Mouse (Mus musculus) erythroblast, embryonic 14.5 days (primary cell): ENCODE results near the gene Ccdc170.

Experiments
- GATA1 ChIP-seq: IDR thresholded peaks from 2 replicates; pipeline ENCODE4 v1.6.1; 2012; ENCODE audit warnings: low read length, inconsistent platforms, mixed read lengths
- TAL1 ChIP-seq: IDR thresholded peaks from 3 replicates; pipeline ENCODE4 v1.6.1; 2012; ENCODE audit warnings: low read length, inconsistent platforms, mixed read lengths

- TF ChIP-seq TAL1 (no peak), GATA1 (no peak)
Observed at GRCm38 (mm10) chr10:4598244-4598842, 116.0 kb downstream of the Ccdc170 start.
